ENCODE assay signal across 20 mouse cellular contexts in the genomic region with DNA sequence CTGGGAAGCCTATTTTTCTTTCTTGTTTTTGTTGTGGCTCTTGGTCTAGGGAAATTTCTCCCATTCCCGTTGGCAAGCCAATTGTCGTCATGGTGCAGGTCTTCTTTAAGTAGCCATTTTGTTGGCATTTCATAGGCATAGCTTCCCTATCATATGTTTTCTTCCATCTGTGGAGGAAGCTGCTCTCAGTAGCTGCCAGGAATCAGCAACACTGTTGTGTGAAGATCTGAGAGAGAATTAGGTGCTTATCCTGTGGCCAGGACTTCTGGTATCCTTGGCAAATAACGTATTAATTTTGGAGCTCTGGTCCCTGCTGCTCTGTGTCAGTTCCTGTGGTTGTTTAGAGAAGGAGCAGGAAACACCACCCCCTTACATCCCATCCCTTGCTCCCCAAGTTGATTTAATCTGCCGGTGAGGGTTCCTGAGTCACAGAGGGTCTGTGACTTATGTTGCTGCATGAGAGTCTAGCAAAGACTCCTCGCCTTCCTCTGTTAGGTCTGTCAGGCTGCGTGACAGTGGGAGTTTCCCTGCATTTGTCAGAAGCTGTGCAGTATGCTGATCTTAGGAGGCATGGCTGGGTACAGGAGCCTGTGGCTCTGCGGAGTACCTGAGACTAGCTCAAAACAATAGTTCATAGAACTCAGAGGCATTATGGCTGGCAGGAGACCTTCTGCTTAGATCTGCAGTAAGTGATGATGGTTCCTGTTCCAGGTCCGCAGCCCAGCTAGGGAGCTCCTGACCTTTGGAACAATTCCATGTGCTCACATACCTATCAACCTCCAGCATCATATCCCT.
DNase-seq lines count a peak whose midpoint lies in the region; ATAC-seq and TF ChIP-seq lines count a peak whose summit lies in the region.
"Had no signal": no experiment of that assay in that cellular context is flagged by ENCODE, and none has a peak within 500 bp of the region (broad histone marks: within the 10 kb centered on the region; RNA-seq: fewer than 3 reads in every experiment).

No protein-coding gene starts in this region.

- no peak for DNase-seq in cerebellum, postnatal 4 days (ENCODE audit: low spot score in 2 of 2)
- DNase-seq in heart, adult 11 months: peak; percentile 90
- no peak for DNase-seq in heart, adult 2 months
- DNase-seq in brain, embryonic 18.5 days (ENCODE audit: low read depth, low spot score): peak; percentile 14
- DNase-seq: adrenal gland, adult 8-10 months; adrenal gland, postnatal 36 days; B cell, adult 2 months; gastrocnemius, postnatal 10 days; kidney, adult 2 months had no signal

- no peaks in the 10 kb centered on the region for H3K27me3 ChIP-seq in forebrain, embryonic 13.5 days
- no peaks in the 10 kb centered on the region for H3K27me3 ChIP-seq in forebrain, embryonic 12.5 days
- H3K27me3 ChIP-seq in heart, adult 2 months (ENCODE audit: control insufficient read depth, insufficient read depth, low read length): no peaks in the 10 kb centered on the region
- H3K27me3 ChIP-seq: embryonic facial prominence, embryonic 13.5 days; hindbrain, embryonic 15.5 days; kidney, embryonic 15.5 days had no signal

- H3K4me3 ChIP-seq in forebrain, embryonic 13.5 days: no peak overlapping the region
- no peak overlapping the region for H3K4me3 ChIP-seq in forebrain, embryonic 12.5 days (replicated peaks)
- H3K4me3 ChIP-seq in heart, adult 2 months: no peak overlapping the region
- H3K4me3 ChIP-seq: embryonic facial prominence, embryonic 13.5 days; hindbrain, embryonic 10.5 days; hindbrain, embryonic 15.5 days; kidney, embryonic 15.5 days had no signal

- no peak overlapping the region for H3K9ac ChIP-seq in forebrain, embryonic 13.5 days
- no peak overlapping the region for H3K9ac ChIP-seq in forebrain, embryonic 12.5 days
- H3K9ac ChIP-seq in heart, adult 2 months (ENCODE audit: low read depth, low read length): no peak overlapping the region
- H3K9ac ChIP-seq: embryonic facial prominence, embryonic 13.5 days; hindbrain, embryonic 15.5 days; kidney, embryonic 15.5 days had no signal

- no peaks in the 10 kb centered on the region for H3K9me3 ChIP-seq in forebrain, embryonic 13.5 days (replicated peaks)
- no peaks in the 10 kb centered on the region for H3K9me3 ChIP-seq in forebrain, embryonic 12.5 days
- H3K9me3 ChIP-seq: embryonic facial prominence, embryonic 13.5 days; G1E; hindbrain, embryonic 10.5 days; hindbrain, embryonic 15.5 days; kidney, embryonic 15.5 days had no signal

- H3K4me1 ChIP-seq in forebrain, embryonic 13.5 days: no peaks in the 10 kb centered on the region
- H3K4me1 ChIP-seq in forebrain, embryonic 12.5 days: no peaks in the 10 kb centered on the region
- no peaks in the 10 kb centered on the region for H3K4me1 ChIP-seq in heart, adult 2 months (ENCODE audit: control insufficient read depth, insufficient read depth, low read length)
- H3K4me1 ChIP-seq: embryonic facial prominence, embryonic 13.5 days; hindbrain, embryonic 10.5 days; hindbrain, embryonic 15.5 days; kidney, embryonic 15.5 days had no signal

- peak; percentile 86 for ATAC-seq in cerebellum, adult (ENCODE audit: insufficient number of reproducible peaks, low FRiP score, low TSS enrichment)
- peak; percentile 27; the same call in 1 of the 2 replicates for ATAC-seq in forebrain, embryonic 13.5 days
- ATAC-seq in forebrain, embryonic 12.5 days (ENCODE audit: low FRiP score): no peak
- ATAC-seq: CD4-positive, CD25-positive, alpha-beta regulatory T cell, adult 4 months; intestine, embryonic 16.5 days had no signal

- no peak overlapping the region for H3K27ac ChIP-seq in forebrain, embryonic 13.5 days
- H3K27ac ChIP-seq in forebrain, embryonic 12.5 days: no peak overlapping the region
- no peak overlapping the region for H3K27ac ChIP-seq in heart, adult 2 months
- H3K27ac ChIP-seq: embryonic facial prominence, embryonic 13.5 days; hindbrain, embryonic 10.5 days; hindbrain, embryonic 15.5 days; kidney, embryonic 15.5 days had no signal

- TF ChIP-seq POLR2A in heart, adult 2 months (IDR thresholded peaks at IDR 0.05; ENCODE audit: insufficient read depth, low read depth, low read length): no peak

- 90% methylated on average over 8 of the region's 8 CpGs for WGBS in forebrain, embryonic 13.5 days
- 87% methylated on average over 8 of the region's 8 CpGs for WGBS in forebrain, embryonic 12.5 days
- WGBS in heart, adult 2 months: 59% methylated on average over 8 of the region's 8 CpGs

- TF ChIP-seq CTCF in heart, adult 2 months (IDR thresholded peaks at IDR 0.05): no peak

- intact Hi-C loops in heart, adult 2 months (cut with DNase I): no loop called here

- H3K36me3 ChIP-seq in forebrain, embryonic 13.5 days (ENCODE audit: poor library complexity, severe bottlenecking): no peaks in the 10 kb centered on the region
- no peaks in the 10 kb centered on the region for H3K36me3 ChIP-seq in forebrain, embryonic 12.5 days (replicated peaks)
- no peaks in the 10 kb centered on the region for H3K36me3 ChIP-seq in heart, adult 2 months (ENCODE audit: control insufficient read depth, insufficient read depth, low read length)
- H3K36me3 ChIP-seq: embryonic facial prominence, embryonic 13.5 days; G1E; hindbrain, embryonic 10.5 days; hindbrain, embryonic 15.5 days; kidney, embryonic 15.5 days had no signal

- H3K4me2 ChIP-seq in forebrain, embryonic 13.5 days: no peak overlapping the region
- no peak overlapping the region for H3K4me2 ChIP-seq in forebrain, embryonic 12.5 days
- H3K4me2 ChIP-seq: embryonic facial prominence, embryonic 13.5 days; heart, embryonic 11.5 days; hindbrain, embryonic 15.5 days; kidney, embryonic 15.5 days had no signal

- no peaks in the 10 kb centered on the region for H3K79me2 ChIP-seq in heart, adult 2 months (replicated peaks; ENCODE audit: control insufficient read depth, insufficient read depth, low read length)

- TF ChIP-seq EP300 in heart, adult 2 months (IDR thresholded peaks at IDR 0.05; ENCODE audit: insufficient read depth, low read depth, low read length): no peak

Comparison
In these comparisons a context has a peak if more than half of its experiments do, and no peak if none do; other contexts are left out.
1. DNase-seq: peak in heart, adult 11 months (single experiment) and brain, embryonic 18.5 days (single experiment); none in cerebellum, postnatal 4 days (0 of 2) and heart, adult 2 months (0 of 2).